Mouse (Mus musculus): Measurements from ENCODE around the gene Kcnj14. TPM values are rescaled to one million over a fixed set of nuclear protein-coding genes. Genes with fewer than 3 reads are reported as not detected.

Kcnj14 gene
- polyA plus RNA-seq, 1 experiment from 2014 or later, result 0.32 TPM

- H3K9ac ChIP-seq (replicated peaks), result no peak overlapping the region
- H3K4me1 ChIP-seq (ENCODE audit: insufficient read depth), result peaks cover 14% of the 10 kb centered on the region
- H3K9me3 ChIP-seq (ENCODE audit: low read length), result no peaks in the 10 kb centered on the region
- WGBS (ENCODE audit: insufficient replicate concordance), result 11% methylated on average over 9 of the region's 31 CpGs
- H3K4me2 ChIP-seq (ENCODE audit: low read depth, low read length), result peak overlapping the region; percentile 59
- ATAC-seq (no peak), DNase-seq (no peak)
- TF ChIP-seq EP300 (IDR thresholded peaks at IDR 0.05; ENCODE audit: low read depth) (no peak), CTCF (IDR thresholded peaks at IDR 0.05; ENCODE audit: low read depth) (no peak)
- no peak overlapping the region for H3K27ac ChIP-seq (ENCODE audit: low read depth)
- peaks cover 42% of the 10 kb centered on the region for H3K27me3 ChIP-seq (ENCODE audit: insufficient read depth, low read length)
- H3K4me3 ChIP-seq (ENCODE audit: low read depth, low read length), result peak overlapping the region; percentile 32
- 0 out of 2 replicates have a peak, but pooled peaks cover 3% of the 10 kb centered on the region for H3K36me3 ChIP-seq (replicated peaks; ENCODE audit: insufficient read depth, low read length)
These were observed 9.3 kb upstream of the Kcnj14 start for GRCm38 (mm10) chr7:45833924-45834323.

DNA sequence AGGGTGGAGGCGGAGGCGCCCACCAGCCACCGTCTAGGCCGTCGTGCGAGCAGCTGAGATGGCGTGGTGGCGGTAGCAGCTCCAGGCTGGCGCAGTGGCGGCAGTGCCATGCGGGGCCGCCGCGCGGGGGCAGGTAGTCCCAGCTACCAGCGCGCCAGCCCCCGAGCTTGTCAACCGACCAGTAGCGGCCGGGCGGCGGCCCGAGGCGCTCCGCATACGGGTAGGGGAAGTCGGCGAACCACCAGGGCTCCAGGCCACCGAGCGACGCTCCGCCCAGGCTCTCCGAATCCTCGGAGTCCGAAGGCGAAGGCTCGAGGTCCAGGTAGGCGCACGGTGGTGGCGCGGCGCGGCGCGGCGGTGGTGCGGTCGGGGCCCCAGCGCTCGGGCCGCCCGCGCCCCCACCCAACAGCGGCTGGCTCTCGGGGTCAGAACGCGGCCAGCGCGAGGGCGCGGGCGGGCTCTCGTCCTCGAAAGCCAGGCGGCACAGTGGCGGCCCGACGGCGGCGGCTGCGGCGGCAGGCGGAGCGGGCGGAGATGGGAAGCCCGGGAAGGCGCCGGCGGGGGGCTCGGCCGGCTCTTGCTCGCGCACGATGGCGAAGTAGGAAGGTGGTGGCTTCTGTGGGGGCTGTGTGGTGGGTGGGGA is 8.7 kb upstream of the Kcnj14 start:
- Histone ChIP-seq H3K9me3 (ENCODE audit: low read length) (no peaks in the 10 kb centered on the region), H3K27ac (ENCODE audit: low read depth) (no peak overlapping the region), H3K36me3 (replicated peaks; ENCODE audit: insufficient read depth, low read length) (peaks cover 4% of the 10 kb centered on the region; the same call in 1 of the 2 replicates), H3K9ac (replicated peaks) (no peak overlapping the region; the same call in 1 of the 2 replicates), H3K27me3 (ENCODE audit: insufficient read depth, low read length) (peaks cover 42% of the 10 kb centered on the region), H3K4me1 (ENCODE audit: insufficient read depth) (peaks cover 14% of the 10 kb centered on the region), H3K4me2 (ENCODE audit: low read depth, low read length) (peak overlapping the region; percentile 59), H3K4me3 (ENCODE audit: low read depth, low read length) (peak overlapping the region; percentile 32)
- no peak for TF ChIP-seq EP300 (IDR thresholded peaks at IDR 0.05; ENCODE audit: low read depth)
- TF ChIP-seq CTCF (IDR thresholded peaks at IDR 0.05; ENCODE audit: low read depth), result no peak
- WGBS (ENCODE audit: insufficient replicate concordance), result 1% methylated on average over 39 of the region's 86 CpGs
- DNase-seq (no peak), ATAC-seq (no peak)

DNA sequence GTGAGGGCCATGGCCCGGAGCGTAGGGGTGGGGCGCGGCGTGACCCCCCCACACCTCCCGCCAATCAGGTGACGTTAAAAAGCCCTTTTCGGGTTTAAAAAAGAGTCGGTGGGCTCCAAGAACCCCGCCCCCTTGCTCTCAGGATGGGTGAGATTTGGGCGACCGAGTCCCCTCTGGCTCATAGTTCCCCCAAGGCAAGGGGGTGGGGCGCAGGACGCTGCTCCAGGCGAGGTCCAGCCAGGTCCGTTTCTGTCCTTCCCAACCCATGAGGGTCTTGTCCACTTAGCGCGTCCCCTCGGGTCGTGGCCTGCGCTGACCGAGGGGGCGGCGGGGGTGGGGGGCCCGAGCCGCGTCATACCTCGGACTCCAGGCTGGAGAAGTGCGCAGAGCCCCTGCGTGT is 7.8 kb upstream of the Kcnj14 start:
- peaks cover 42% of the 10 kb centered on the region for H3K27me3 ChIP-seq (ENCODE audit: insufficient read depth, low read length)
- no peak for TF ChIP-seq CTCF (IDR thresholded peaks at IDR 0.05; ENCODE audit: low read depth)
- no peaks in the 10 kb centered on the region for H3K9me3 ChIP-seq (ENCODE audit: low read length)
- peaks cover 9% of the 10 kb centered on the region for H3K36me3 ChIP-seq (replicated peaks; ENCODE audit: insufficient read depth, low read length)
- DNase-seq (no peak), ATAC-seq (no peak)
- H3K4me2 ChIP-seq (ENCODE audit: low read depth, low read length), result peak overlapping the region; percentile 59; the same call in 1 of the 2 replicates
- H3K27ac ChIP-seq (ENCODE audit: low read depth), result no peak overlapping the region
- WGBS (ENCODE audit: insufficient replicate concordance), result 13% methylated on average over 29 of the region's 30 CpGs
- H3K4me3 ChIP-seq (ENCODE audit: low read depth, low read length), result no peak overlapping the region
- H3K4me1 ChIP-seq (ENCODE audit: insufficient read depth), result peaks cover 14% of the 10 kb centered on the region
- no peak overlapping the region for H3K9ac ChIP-seq (replicated peaks)

GRCm38 (mm10) chr7:45831128-45831525 is 6.5 kb upstream of the Kcnj14 start:
- Histone ChIP-seq H3K4me3 (ENCODE audit: low read depth, low read length) (peak overlapping the region; percentile 89), H3K27me3 (ENCODE audit: insufficient read depth, low read length) (peaks cover 42% of the 10 kb centered on the region), H3K9me3 (ENCODE audit: low read length) (no peaks in the 10 kb centered on the region), H3K4me1 (ENCODE audit: insufficient read depth) (peaks cover 14% of the 10 kb centered on the region), H3K4me2 (ENCODE audit: low read depth, low read length) (peak overlapping the region; percentile 82), H3K9ac (replicated peaks) (no peak overlapping the region), H3K36me3 (replicated peaks; ENCODE audit: insufficient read depth, low read length) (peaks cover 21% of the 10 kb centered on the region), H3K27ac (ENCODE audit: low read depth) (no peak overlapping the region)
- DNase-seq (no peak), ATAC-seq (no peak)
- 18% methylated on average over 5 of the region's 5 CpGs for WGBS (ENCODE audit: insufficient replicate concordance)
- no peak for TF ChIP-seq CTCF (IDR thresholded peaks at IDR 0.05; ENCODE audit: low read depth)
- TF ChIP-seq EP300 (IDR thresholded peaks at IDR 0.05; ENCODE audit: low read depth), result no peak

DNA sequence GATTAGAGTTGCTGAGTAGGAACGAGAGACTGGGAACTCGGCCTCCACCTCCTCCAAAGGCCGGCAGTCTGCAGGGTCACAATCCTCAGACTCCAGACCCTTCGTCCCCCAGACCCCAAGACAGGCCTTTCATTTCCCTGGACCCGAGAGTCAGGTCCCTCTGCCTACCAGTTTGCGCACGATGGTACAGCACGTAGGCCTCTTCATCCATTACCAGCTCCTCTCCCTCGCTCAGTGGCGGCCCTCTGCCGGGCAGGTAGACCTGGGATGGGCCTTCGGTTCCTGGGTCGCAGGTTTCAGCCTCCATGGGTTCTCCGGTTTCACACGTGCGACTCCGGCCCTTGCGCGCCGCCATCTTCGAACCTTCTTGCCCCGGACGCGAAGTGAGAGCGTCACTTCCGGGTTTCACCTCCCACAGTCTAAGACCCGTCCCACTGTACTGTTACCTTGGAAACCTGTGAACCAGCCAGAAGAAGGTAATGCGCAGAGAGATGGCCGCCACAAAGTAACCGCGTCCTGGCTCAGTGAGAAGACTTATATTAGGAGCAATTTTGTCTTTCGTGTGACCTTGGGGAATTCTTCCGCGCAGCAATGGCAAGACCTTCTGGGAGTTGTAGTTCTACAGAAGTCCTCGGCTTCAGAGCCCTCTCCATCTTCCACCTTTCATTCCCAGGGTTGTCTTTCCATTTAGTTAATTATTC is 6.0 kb upstream of the Kcnj14 start, which contains the start of gene Grwd1:
Gene Grwd1 (minus strand): TSS at position 518 of the 701 bp plus-strand sequence.
- peak within 1 kb of the TSS; percentile 67 for H3K9ac ChIP-seq (replicated peaks)
- peaks cover 42% of the 10 kb centered on the region for H3K27me3 ChIP-seq (ENCODE audit: insufficient read depth, low read length)
- H3K4me1 ChIP-seq (ENCODE audit: insufficient read depth), result peaks cover 14% of the 10 kb centered on the region
- no peak within 1 kb of the TSS for H3K27ac ChIP-seq (ENCODE audit: low read depth)
- DNase-seq (peak; percentile 87), ATAC-seq (peak; percentile 90)
- under 1% methylated on average over 35 of the region's 35 CpGs for WGBS (ENCODE audit: insufficient replicate concordance)
- no peak for TF ChIP-seq EP300 (IDR thresholded peaks at IDR 0.05; ENCODE audit: low read depth)
- no peak for TF ChIP-seq CTCF (IDR thresholded peaks at IDR 0.05; ENCODE audit: low read depth)
- H3K4me2 ChIP-seq (ENCODE audit: low read depth, low read length), result peak within 1 kb of the TSS; percentile 82
- H3K36me3 ChIP-seq (replicated peaks; ENCODE audit: insufficient read depth, low read length), result peaks cover 25% of the 10 kb centered on the region
- H3K4me3 ChIP-seq (ENCODE audit: low read depth, low read length), result peak within 1 kb of the TSS; percentile 89
- no peaks in the 10 kb centered on the region for H3K9me3 ChIP-seq (ENCODE audit: low read length)

- Histone ChIP-seq H3K27me3 (ENCODE audit: insufficient read depth, low read length) (peaks cover 7% of the 10 kb centered on the region), H3K27ac (ENCODE audit: low read depth) (no peak overlapping the region), H3K4me2 (ENCODE audit: low read depth, low read length) (no peak overlapping the region), H3K36me3 (replicated peaks; ENCODE audit: insufficient read depth, low read length) (peaks cover 31% of the 10 kb centered on the region), H3K9ac (replicated peaks) (no peak overlapping the region), H3K9me3 (ENCODE audit: low read length) (no peaks in the 10 kb centered on the region), H3K4me1 (ENCODE audit: insufficient read depth) (peaks cover 14% of the 10 kb centered on the region), H3K4me3 (ENCODE audit: low read depth, low read length) (no peak overlapping the region)
- TF ChIP-seq EP300 (IDR thresholded peaks at IDR 0.05; ENCODE audit: low read depth), result no peak
- no peak for TF ChIP-seq CTCF (IDR thresholded peaks at IDR 0.05; ENCODE audit: low read depth)
- DNase-seq, result no peak
- 85% methylated on average over 7 of the region's 7 CpGs for WGBS (ENCODE audit: insufficient replicate concordance)
- ATAC-seq, result no peak
These were observed 2.0 kb upstream of the Kcnj14 start for GRCm38 (mm10) chr7:45826631-45827030.
